In genomic region chr3:93337749-93338148, GRCm38 (mm10) we compare ENCODE assay signal across 34 mouse cellular contexts. TPM values are rescaled to one million over a fixed set of nuclear protein-coding genes. Genes with fewer than 3 reads are reported as not detected.
DNase-seq lines count a peak whose midpoint lies in the region; ATAC-seq and TF ChIP-seq lines count a peak whose summit lies in the region.
"Had no signal": no experiment of that assay in that cellular context is flagged by ENCODE, and none has a peak within 500 bp of the region (broad histone marks: within the 10 kb centered on the region; RNA-seq: fewer than 3 reads in every experiment).

No protein-coding gene starts in this region.

- no peak overlapping the region for H3K4me3 ChIP-seq in forebrain, embryonic 14.5 days (ENCODE audit: low read depth, low read length)
- no peak overlapping the region for H3K4me3 ChIP-seq in forebrain, embryonic 12.5 days (replicated peaks)
- H3K4me3 ChIP-seq in layer of hippocampus, adult 2 months, result no peak overlapping the region
- no peak overlapping the region for H3K4me3 ChIP-seq in midbrain, embryonic 14.5 days (replicated peaks; ENCODE audit: low read depth, low read length)
- no peak overlapping the region for H3K4me3 ChIP-seq in midbrain, embryonic 13.5 days (replicated peaks)
- H3K4me3 ChIP-seq: embryonic facial prominence, embryonic 10.5 days; embryonic facial prominence, embryonic 13.5 days; erythroblast, embryonic 14.5 days; forebrain, embryonic 13.5 days; hindbrain, embryonic 13.5 days had no signal

- H3K4me2 ChIP-seq in forebrain, embryonic 14.5 days (ENCODE audit: low read length), result no peak overlapping the region
- no peak overlapping the region for H3K4me2 ChIP-seq in forebrain, embryonic 12.5 days
- H3K4me2 ChIP-seq in midbrain, embryonic 14.5 days (ENCODE audit: low read length), result no peak overlapping the region
- no peak overlapping the region for H3K4me2 ChIP-seq in midbrain, embryonic 13.5 days (replicated peaks)
- H3K4me2 ChIP-seq: embryonic facial prominence, embryonic 13.5 days; forebrain, embryonic 13.5 days; heart, embryonic 11.5 days; hindbrain, embryonic 13.5 days had no signal

- H3K9me3 ChIP-seq in forebrain, embryonic 14.5 days (replicated peaks; ENCODE audit: control insufficient read depth, low read length), result no peaks in the 10 kb centered on the region
- no peaks in the 10 kb centered on the region for H3K9me3 ChIP-seq in forebrain, embryonic 12.5 days
- H3K9me3 ChIP-seq in midbrain, embryonic 14.5 days (ENCODE audit: control insufficient read depth, low read length), result no peaks in the 10 kb centered on the region
- H3K9me3 ChIP-seq in midbrain, embryonic 13.5 days, result no peaks in the 10 kb centered on the region
- H3K9me3 ChIP-seq: embryonic facial prominence, embryonic 10.5 days; embryonic facial prominence, embryonic 13.5 days; forebrain, embryonic 13.5 days; hindbrain, embryonic 13.5 days had no signal

- no peak overlapping the region for H3K27ac ChIP-seq in forebrain, embryonic 14.5 days (ENCODE audit: low read depth, low read length)
- no peak overlapping the region for H3K27ac ChIP-seq in forebrain, embryonic 12.5 days
- H3K27ac ChIP-seq in layer of hippocampus, adult 2 months, result peak overlapping the region; percentile 80
- no peak overlapping the region for H3K27ac ChIP-seq in midbrain, embryonic 14.5 days (replicated peaks; ENCODE audit: low read depth, low read length)
- no peak overlapping the region for H3K27ac ChIP-seq in midbrain, embryonic 13.5 days
- H3K27ac ChIP-seq: embryonic facial prominence, embryonic 10.5 days; embryonic facial prominence, embryonic 13.5 days; forebrain, embryonic 13.5 days; hindbrain, embryonic 13.5 days had no signal

- DNase-seq in forebrain, embryonic 14.5 days (ENCODE audit: low spot score), result peak; percentile 2
- peak in 1 of 2 experiments; percentile 39 for DNase-seq in layer of hippocampus, adult 2 months (ENCODE audit: low spot score in 2 of 2)
- DNase-seq in layer of hippocampus, postnatal 10 days (ENCODE audit: low spot score in 2 of 2), result no peak
- peak; percentile 3 for DNase-seq in midbrain, embryonic 14.5 days
- DNase-seq in adrenal gland, postnatal 4 days (ENCODE audit: low spot score in 2 of 2), result no peak
- DNase-seq: adrenal gland, adult 8-10 months; adrenal gland, postnatal 25 days; cerebellum, adult 11-12 months; cerebellum, adult 8-10 months; cerebellum, postnatal 36 days; embryo, embryonic 11 days; forebrain, postnatal 0 days; gastrocnemius, postnatal 14 days; heart, adult 11 months had no signal

- no peaks in the 10 kb centered on the region for H3K27me3 ChIP-seq in forebrain, embryonic 14.5 days (replicated peaks; ENCODE audit: control insufficient read depth, insufficient read depth, low read length)
- H3K27me3 ChIP-seq in forebrain, embryonic 12.5 days, result no peaks in the 10 kb centered on the region
- H3K27me3 ChIP-seq in midbrain, embryonic 14.5 days (ENCODE audit: control insufficient read depth, insufficient read depth, low read length), result no peaks in the 10 kb centered on the region
- H3K27me3 ChIP-seq in midbrain, embryonic 13.5 days, result no peaks in the 10 kb centered on the region
- H3K27me3 ChIP-seq: embryonic facial prominence, embryonic 13.5 days; forebrain, embryonic 13.5 days; hindbrain, embryonic 13.5 days had no signal

- H3K36me3 ChIP-seq in forebrain, embryonic 14.5 days (ENCODE audit: control insufficient read depth, insufficient read depth, low read length), result no peaks in the 10 kb centered on the region
- no peaks in the 10 kb centered on the region for H3K36me3 ChIP-seq in forebrain, embryonic 12.5 days (replicated peaks)
- H3K36me3 ChIP-seq in midbrain, embryonic 14.5 days (ENCODE audit: control insufficient read depth, insufficient read depth, low read length), result no peaks in the 10 kb centered on the region
- H3K36me3 ChIP-seq in midbrain, embryonic 13.5 days, result no peaks in the 10 kb centered on the region
- H3K36me3 ChIP-seq: embryonic facial prominence, embryonic 10.5 days; embryonic facial prominence, embryonic 13.5 days; hindbrain, embryonic 13.5 days had no signal

- H3K4me1 ChIP-seq in forebrain, embryonic 14.5 days (ENCODE audit: control insufficient read depth, insufficient read depth, low read length), result no peaks in the 10 kb centered on the region
- H3K4me1 ChIP-seq in forebrain, embryonic 12.5 days, result no peaks in the 10 kb centered on the region
- H3K4me1 ChIP-seq in midbrain, embryonic 14.5 days (ENCODE audit: control insufficient read depth, insufficient read depth, low read length), result no peaks in the 10 kb centered on the region
- no peaks in the 10 kb centered on the region for H3K4me1 ChIP-seq in midbrain, embryonic 13.5 days (replicated peaks)
- H3K4me1 ChIP-seq: embryonic facial prominence, embryonic 10.5 days; embryonic facial prominence, embryonic 13.5 days; forebrain, embryonic 13.5 days; hindbrain, embryonic 13.5 days had no signal

- H3K9ac ChIP-seq in forebrain, embryonic 14.5 days (ENCODE audit: low read length), result no peak overlapping the region
- no peak overlapping the region for H3K9ac ChIP-seq in forebrain, embryonic 12.5 days
- no peak overlapping the region for H3K9ac ChIP-seq in midbrain, embryonic 14.5 days (replicated peaks; ENCODE audit: low read length)
- no peak overlapping the region for H3K9ac ChIP-seq in midbrain, embryonic 13.5 days (replicated peaks)
- H3K9ac ChIP-seq: embryonic facial prominence, embryonic 13.5 days; forebrain, embryonic 13.5 days; forebrain, postnatal 0 days; hindbrain, embryonic 13.5 days had no signal

- ATAC-seq in forebrain, embryonic 14.5 days, result no peak
- ATAC-seq in forebrain, embryonic 12.5 days (ENCODE audit: low FRiP score), result no peak
- ATAC-seq in midbrain, embryonic 14.5 days (ENCODE audit: low FRiP score, low TSS enrichment), result no peak
- ATAC-seq in midbrain, embryonic 13.5 days, result no peak
- ATAC-seq: activated CD4-positive, CD25-positive, alpha-beta regulatory T cell, adult 4 months; forebrain, embryonic 13.5 days; forebrain, postnatal 0 days; hindbrain, embryonic 16.5 days; inflammation-experienced regulatory T-cells, adult 6 months had no signal

- no peak for TF ChIP-seq CTCF in layer of hippocampus, adult 2 months (conservative IDR thresholded peaks at IDR 0.05)

RNA-seq across cellular contexts. Expression of gene Hrnr, which starts 18.2 kb away (rescaled TPM):
- not detected in 2 replicates for polyA plus RNA-seq in forebrain, embryonic 14.5 days (2014; fragmentation: Nextera tagmentation; extraction: Ambion mirVana)
- polyA plus RNA-seq in forebrain, embryonic 12.5 days (2016; fragmentation: Nextera tagmentation; extraction: Ambion mirVana), result not detected in 2 replicates
- total RNA-seq in layer of hippocampus, adult 2 months (2021), result not detected
- total RNA-seq in layer of hippocampus, postnatal 10 days (2021), result not detected
- not detected in 2 replicates for polyA plus RNA-seq in midbrain, embryonic 14.5 days (2014; fragmentation: Nextera tagmentation; extraction: Ambion mirVana)
- not detected in 2 replicates for polyA plus RNA-seq in midbrain, embryonic 13.5 days (2015; fragmentation: Nextera tagmentation; extraction: Ambion mirVana)
- not detected for total RNA-seq in adrenal gland, postnatal 4 days (2021)
- total RNA-seq: adrenal gland, adult 8-10 months; ES-E14; forebrain, postnatal 0 days; gastrocnemius, adult 18-20 months; gastrocnemius, postnatal 14 days; heart, adult 8-10 months; heart, postnatal 25 days; hematopoietic stem cell, adult 5-6 weeks had no signal
- polyA plus RNA-seq: activated CD4-positive, CD25-positive, alpha-beta regulatory T cell, adult 4 months; embryonic facial prominence, embryonic 10.5 days; erythroblast, embryonic 14.5 days; forebrain, embryonic 13.5 days; forebrain, postnatal 0 days; heart, embryonic 11.5 days; heart, embryonic 14.5 days; heart, postnatal 0 days; hindbrain, embryonic 13.5 days; hindbrain, embryonic 16.5 days; inflammation-experienced regulatory T-cells, adult 6 months had no signal

RNA-seq across cellular contexts. Expression of gene Rptn, which starts 55.8 kb away (rescaled TPM):
- not detected in 2 replicates for polyA plus RNA-seq in forebrain, embryonic 14.5 days (2014; fragmentation: Nextera tagmentation; extraction: Ambion mirVana)
- polyA plus RNA-seq in forebrain, embryonic 12.5 days (2016; fragmentation: Nextera tagmentation; extraction: Ambion mirVana), result not detected in 2 replicates
- total RNA-seq in layer of hippocampus, adult 2 months (2021), result not detected
- not detected for total RNA-seq in layer of hippocampus, postnatal 10 days (2021)
- polyA plus RNA-seq in midbrain, embryonic 14.5 days (2014; fragmentation: Nextera tagmentation; extraction: Ambion mirVana), result not detected in 2 replicates
- polyA plus RNA-seq in midbrain, embryonic 13.5 days (2015; fragmentation: Nextera tagmentation; extraction: Ambion mirVana), result not detected in 2 replicates
- total RNA-seq in adrenal gland, postnatal 4 days (2021), result not detected
- total RNA-seq: adrenal gland, adult 8-10 months; adrenal gland, postnatal 25 days; ES-E14; forebrain, postnatal 0 days; gastrocnemius, adult 18-20 months; gastrocnemius, postnatal 14 days; gastrocnemius, postnatal 4 days; heart, adult 8-10 months; heart, postnatal 25 days; hematopoietic stem cell, adult 5-6 weeks had no signal
- polyA plus RNA-seq: cortical plate, adult 2 months; embryonic facial prominence, embryonic 10.5 days; embryonic facial prominence, embryonic 13.5 days; forebrain, embryonic 13.5 days; forebrain, postnatal 0 days; heart, embryonic 11.5 days; heart, embryonic 14.5 days; heart, postnatal 0 days; hindbrain, embryonic 13.5 days; hindbrain, embryonic 16.5 days; inflammation-experienced regulatory T-cells, adult 6 months had no signal

Comparison
In these comparisons a context has a peak if more than half of its experiments do, and no peak if none do; other contexts are left out.
1. DNase-seq: peak in forebrain, embryonic 14.5 days (single experiment) and midbrain, embryonic 14.5 days (single experiment); none in layer of hippocampus, postnatal 10 days (0 of 2) and adrenal gland, postnatal 4 days (0 of 2).